In the genomic region with DNA sequence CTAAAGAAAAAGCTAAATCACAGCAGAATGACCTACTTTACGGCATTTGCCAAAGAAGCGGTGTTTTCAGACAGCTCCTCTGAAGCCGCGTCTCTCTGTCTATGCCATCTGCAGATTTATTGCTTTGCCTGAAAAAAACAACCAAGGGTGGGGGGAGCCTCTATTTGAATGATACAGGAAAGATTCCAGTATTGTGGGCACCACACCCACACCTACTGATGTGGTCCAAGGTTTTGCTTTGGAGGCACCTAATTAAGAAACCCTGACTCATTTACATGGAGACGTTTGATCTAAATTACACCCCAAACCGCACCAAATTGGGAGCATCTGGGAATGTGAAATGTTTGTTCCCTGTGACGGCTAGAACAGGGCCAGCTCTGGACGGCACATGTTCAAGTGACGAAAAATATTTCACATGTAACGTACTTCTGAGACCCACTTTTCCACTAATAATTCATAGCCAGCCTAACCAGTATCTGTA, we compare ENCODE assay signal across 12 mouse cellular contexts.
DNase-seq lines count a peak whose midpoint lies in the region; ATAC-seq and TF ChIP-seq lines count a peak whose summit lies in the region.
"Had no signal": no experiment of that assay in that cellular context is flagged by ENCODE, and none has a peak within 500 bp of the region (broad histone marks: within the 10 kb centered on the region; RNA-seq: fewer than 3 reads in every experiment).

No protein-coding gene starts in this region.

- no peak for TF ChIP-seq CTCF in brain, embryonic 14.5 days (IDR thresholded peaks at IDR 0.05; ENCODE audit: borderline replicate concordance, extremely low read depth, insufficient read depth, insufficient read length)
- no peak for TF ChIP-seq CTCF in heart, adult 2 months (IDR thresholded peaks at IDR 0.05)

- no peaks in the 10 kb centered on the region for H3K79me2 ChIP-seq in heart, adult 2 months (replicated peaks; ENCODE audit: control insufficient read depth, insufficient read depth, low read length)

- H3K27ac ChIP-seq in neural tube, embryonic 12.5 days = no peak overlapping the region
- H3K27ac ChIP-seq in heart, adult 2 months = no peak overlapping the region
- H3K27ac ChIP-seq: lung, embryonic 15.5 days; midbrain, embryonic 12.5 days had no signal

- peak overlapping the region; percentile 40 for H3K4me2 ChIP-seq in neural tube, embryonic 12.5 days (replicated peaks)
- H3K4me2 ChIP-seq: lung, embryonic 15.5 days; midbrain, embryonic 12.5 days had no signal

- no peaks in the 10 kb centered on the region for H3K27me3 ChIP-seq in neural tube, embryonic 12.5 days (replicated peaks)
- no peaks in the 10 kb centered on the region for H3K27me3 ChIP-seq in heart, adult 2 months (ENCODE audit: control insufficient read depth, insufficient read depth, low read length)
- H3K27me3 ChIP-seq: lung, embryonic 15.5 days; midbrain, embryonic 12.5 days had no signal

- H3K4me3 ChIP-seq in neural tube, embryonic 12.5 days = no peak overlapping the region
- H3K4me3 ChIP-seq in heart, adult 2 months = no peak overlapping the region
- H3K4me3 ChIP-seq: lung, embryonic 15.5 days; midbrain, embryonic 12.5 days had no signal

- no peaks in the 10 kb centered on the region for H3K9me3 ChIP-seq in neural tube, embryonic 12.5 days
- H3K9me3 ChIP-seq: lung, embryonic 15.5 days; midbrain, embryonic 12.5 days had no signal

- DNase-seq in layer of hippocampus, adult 11-12 months (ENCODE audit: low spot score) = peak; percentile 66
- no peak for DNase-seq in layer of hippocampus, postnatal 25 days (ENCODE audit: extremely low spot score in 1 of 2, low spot score in 1 of 2)
- peak; percentile 81 for DNase-seq in brain, embryonic 14.5 days (ENCODE audit: low read depth)
- peak; percentile 56 to 81 for DNase-seq in layer of hippocampus, adult 18-20 months (ENCODE audit: low spot score in 2 of 2)
- no peak for DNase-seq in heart, adult 2 months
- no peak for DNase-seq in testis, postnatal 14 days (ENCODE audit: low spot score)
- DNase-seq: adrenal gland, postnatal 36 days; cerebellum, adult 2 months had no signal

- 0 out of 2 replicates have a peak, but pooled peaks have one; percentile 60 for ATAC-seq in neural tube, embryonic 12.5 days (ENCODE audit: low FRiP score, low read depth)
- ATAC-seq: intestine, postnatal 0 days had no signal

- 32% methylated on average over 10 of the region's 10 CpGs for WGBS in neural tube, embryonic 12.5 days
- WGBS in heart, adult 2 months = 93% methylated on average over 10 of the region's 10 CpGs

- H3K4me1 ChIP-seq in neural tube, embryonic 12.5 days = peaks cover 9% of the 10 kb centered on the region; the same call in 1 of the 2 replicates
- no peaks in the 10 kb centered on the region for H3K4me1 ChIP-seq in heart, adult 2 months (ENCODE audit: control insufficient read depth, insufficient read depth, low read length)
- H3K4me1 ChIP-seq: midbrain, embryonic 12.5 days had no signal

- no peak for TF ChIP-seq EP300 in heart, adult 2 months (IDR thresholded peaks at IDR 0.05; ENCODE audit: insufficient read depth, low read depth, low read length)

- no peak for TF ChIP-seq POLR2A in brain, embryonic 14.5 days (IDR thresholded peaks at IDR 0.05; ENCODE audit: borderline replicate concordance, extremely low read depth, insufficient read depth, insufficient read length, poor library complexity, severe bottlenecking)
- TF ChIP-seq POLR2A in heart, adult 2 months (IDR thresholded peaks at IDR 0.05; ENCODE audit: insufficient read depth, low read depth, low read length) = no peak

- no peak overlapping the region for H3K9ac ChIP-seq in neural tube, embryonic 12.5 days
- no peak overlapping the region for H3K9ac ChIP-seq in heart, adult 2 months (ENCODE audit: low read depth, low read length)
- H3K9ac ChIP-seq: lung, embryonic 15.5 days; midbrain, embryonic 12.5 days had no signal

- no peaks in the 10 kb centered on the region for H3K36me3 ChIP-seq in neural tube, embryonic 12.5 days
- H3K36me3 ChIP-seq in heart, adult 2 months (ENCODE audit: control insufficient read depth, insufficient read depth, low read length) = no peaks in the 10 kb centered on the region
- H3K36me3 ChIP-seq: lung, embryonic 15.5 days; midbrain, embryonic 12.5 days had no signal

- intact Hi-C loops in heart, adult 2 months (cut with DNase I) = no loop called here

Comparison
In these comparisons a context has a peak if more than half of its experiments do, and no peak if none do; other contexts are left out.
1. DNase-seq: peak in layer of hippocampus, adult 11-12 months (single experiment), brain, embryonic 14.5 days (single experiment) and layer of hippocampus, adult 18-20 months (2 of 2); none in layer of hippocampus, postnatal 25 days (0 of 2), heart, adult 2 months (0 of 2) and testis, postnatal 14 days (single experiment).